Mouse (Mus musculus): ENCODE data around the gene Scn4b.

Scn4b gene

GRCm38 (mm10) chr9:45195468-45195867 is 57.3 kb downstream of the Scn4b start:
- no peak for DNase-seq

GRCm38 (mm10) chr9:45196125-45196830 is 58.1 kb downstream of the Scn4b start:
- DNase-seq: no peak

GRCm38 (mm10) chr9:45197549-45197948 is 59.4 kb downstream of the Scn4b start:
- DNase-seq: no peak

GRCm38 (mm10) chr9:45201319-45201947 is 63.2 kb downstream of the Scn4b start:
- DNase-seq: peak; percentile 35 to 62

- DNase-seq: peak; percentile 76 to 80
Observed at GRCm38 (mm10) chr9:45202021-45202798, 64.0 kb downstream of the Scn4b start.
